Mouse (Mus musculus): Measurements from ENCODE around the gene Gabrr3.
"Not testable (repeated sequence)": the region's sequence is repeated elsewhere in the genome, so short reads cannot be mapped to it uniquely, and the experiment has no call there.

GRCm38 (mm10) chr16:59459259-59459861 lies 52.2 kb downstream of the Gabrr3 start:
- not testable (repeated sequence) for TF ChIP-seq CTCF, EP300 (IDR thresholded peaks at IDR 0.05)

Data from lung, postnatal 0 days (tissue).